Mouse (Mus musculus): ENCODE measurements at regions not wholly inside any gene's neighbourhood (a gene's known extent, or its start where the extent isn't known, plus 50 kb on each side); places are given as distances from the start of the nearest gene placed in this dataset.

DNA sequence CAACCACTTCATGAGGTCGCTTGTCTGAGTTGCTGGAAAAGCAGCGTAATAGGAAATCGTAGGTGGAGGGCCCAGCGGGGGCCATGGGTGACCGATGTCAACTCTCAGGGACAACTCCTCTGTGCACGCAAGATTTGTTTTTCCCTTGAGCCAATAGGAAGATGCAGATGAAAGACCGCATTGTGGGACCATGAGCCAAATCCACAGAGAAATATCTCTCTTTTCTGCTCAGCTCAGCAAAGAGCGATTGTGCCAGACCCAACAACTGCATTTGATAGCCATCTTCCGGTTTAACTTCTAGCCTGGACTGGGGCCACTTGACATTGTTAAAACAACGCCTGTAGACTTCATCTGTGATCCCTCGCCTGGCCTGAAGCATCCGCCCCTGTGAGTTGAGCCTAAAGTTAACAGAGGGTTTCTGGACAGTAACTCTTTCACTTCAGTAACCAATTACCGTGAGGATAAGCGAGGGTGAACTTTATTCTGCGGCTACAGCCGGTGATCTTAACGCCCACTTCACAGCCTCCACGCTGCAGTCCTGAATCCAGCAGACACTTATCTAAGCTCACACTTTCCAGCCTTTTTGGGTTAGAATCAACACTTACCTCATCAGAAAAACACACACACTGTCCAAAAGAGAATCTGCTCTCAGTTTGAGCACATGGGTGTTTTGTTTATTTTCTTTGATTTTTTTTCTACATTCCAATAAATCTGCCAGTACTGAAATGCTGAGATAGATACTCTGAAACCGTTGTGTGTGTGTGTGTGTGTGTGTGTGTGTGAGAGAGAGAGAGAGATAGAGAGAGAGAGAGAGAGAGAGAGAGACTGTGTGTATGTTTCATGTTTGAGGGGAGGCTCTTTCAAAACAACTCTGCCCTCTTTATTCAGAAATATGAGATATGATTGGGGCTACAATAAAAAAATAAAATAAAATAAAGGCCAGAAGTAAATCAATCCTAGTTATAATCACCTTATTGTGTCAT, 111.9 kb downstream of the Tomm20 start (continued):
- no peak for TF ChIP-seq NRF1 (IDR thresholded peaks at IDR 0.05; ENCODE audit: insufficient read depth, low read depth, low read length, poor library complexity, severe bottlenecking)
- no peak for TF ChIP-seq MEF2A (IDR thresholded peaks at IDR 0.05; ENCODE audit: extremely low read depth, insufficient replicate concordance, low read depth, low read length, poor library complexity, severe bottlenecking)
- 0 out of 2 replicates have a peak, but pooled peaks have one; percentile 56 for TF ChIP-seq MXI1 (IDR thresholded peaks at IDR 0.05; ENCODE audit: low read depth, low read length)
- TF ChIP-seq CHD2 (IDR thresholded peaks at IDR 0.05; ENCODE audit: low read length): no peak

DNA sequence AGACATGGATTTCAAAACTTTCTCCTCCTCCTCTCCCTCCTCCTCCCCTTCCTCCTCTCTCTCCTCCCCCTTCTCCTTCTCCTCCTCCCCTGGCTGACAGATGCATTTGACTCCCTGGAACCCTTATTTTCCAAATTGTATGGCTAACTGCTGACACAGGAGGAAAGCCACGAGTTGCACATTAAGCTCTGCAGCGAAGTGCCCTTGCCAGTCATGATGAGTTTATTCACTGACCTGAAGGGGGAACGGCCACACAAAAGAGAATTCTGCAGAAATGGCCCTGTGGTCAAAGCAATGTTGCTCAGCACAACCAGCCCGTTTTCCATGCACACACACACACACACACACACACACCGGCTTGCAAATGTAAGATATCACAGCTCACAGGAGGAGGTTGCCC, 112.6 kb downstream of the Tomm20 start:
- TF ChIP-seq MYB (IDR thresholded peaks at IDR 0.05; ENCODE audit: low read depth, low read length) (no peak), CHD2 (IDR thresholded peaks at IDR 0.05; ENCODE audit: low read length) (no peak), TCF12 (IDR thresholded peaks at IDR 0.05; ENCODE audit: low read depth, low read length) (no peak), MYC (IDR thresholded peaks at IDR 0.05; ENCODE audit: low read depth, low read length) (no peak), POLR2AphosphoS2 (IDR thresholded peaks at IDR 0.05; ENCODE audit: low read length) (no peak), EP300 (IDR thresholded peaks at IDR 0.05; ENCODE audit: low read depth in 1 of 2, low read length in 2 of 2) (no peak), TAL1 (IDR thresholded peaks at IDR 0.05; ENCODE audit: low read length) (no peak; the same call in 1 of the 2 replicates)
- H3K9ac ChIP-seq (ENCODE audit: control insufficient read depth, low read depth, low read length, poor library complexity, severe bottlenecking): peak overlapping the region; percentile 79
- no peaks in the 10 kb centered on the region; the same call in 1 of the 2 replicates for H3K79me2 ChIP-seq (ENCODE audit: control insufficient read depth, insufficient read depth, low read length, poor library complexity)
- peaks cover 0 to 46% of the 10 kb centered on the region in 2 experiments; a peak in 2 of 4 replicates for H3K36me3 ChIP-seq (ENCODE audit: control insufficient read depth in 1 of 2, insufficient read depth in 2 of 2, low read length in 2 of 2)
- H3K9me3 ChIP-seq (replicated peaks; ENCODE audit: insufficient read depth, low read length): no peaks in the 10 kb centered on the region
- DNase-seq (ENCODE audit: low read depth, low spot score): no peak
- peak overlapping the region; percentile 99 for H3K27ac ChIP-seq (ENCODE audit: control insufficient read depth, low read depth, low read length)
- H3K4me1 ChIP-seq (ENCODE audit: control insufficient read depth in 1 of 2, insufficient read depth in 2 of 2, low read length in 2 of 2): peaks cover 28 to 68% of the 10 kb centered on the region in 2 experiments
- H3K27me3 ChIP-seq (ENCODE audit: control insufficient read depth in 1 of 2, insufficient read depth in 2 of 2, low read length in 2 of 2): no peaks in the 10 kb centered on the region
- peak overlapping the region; percentile 19 to 49 for H3K4me3 ChIP-seq (ENCODE audit: control insufficient read depth in 1 of 2, insufficient read depth in 1 of 2, low read depth in 2 of 2, low read length in 2 of 2)

DNA sequence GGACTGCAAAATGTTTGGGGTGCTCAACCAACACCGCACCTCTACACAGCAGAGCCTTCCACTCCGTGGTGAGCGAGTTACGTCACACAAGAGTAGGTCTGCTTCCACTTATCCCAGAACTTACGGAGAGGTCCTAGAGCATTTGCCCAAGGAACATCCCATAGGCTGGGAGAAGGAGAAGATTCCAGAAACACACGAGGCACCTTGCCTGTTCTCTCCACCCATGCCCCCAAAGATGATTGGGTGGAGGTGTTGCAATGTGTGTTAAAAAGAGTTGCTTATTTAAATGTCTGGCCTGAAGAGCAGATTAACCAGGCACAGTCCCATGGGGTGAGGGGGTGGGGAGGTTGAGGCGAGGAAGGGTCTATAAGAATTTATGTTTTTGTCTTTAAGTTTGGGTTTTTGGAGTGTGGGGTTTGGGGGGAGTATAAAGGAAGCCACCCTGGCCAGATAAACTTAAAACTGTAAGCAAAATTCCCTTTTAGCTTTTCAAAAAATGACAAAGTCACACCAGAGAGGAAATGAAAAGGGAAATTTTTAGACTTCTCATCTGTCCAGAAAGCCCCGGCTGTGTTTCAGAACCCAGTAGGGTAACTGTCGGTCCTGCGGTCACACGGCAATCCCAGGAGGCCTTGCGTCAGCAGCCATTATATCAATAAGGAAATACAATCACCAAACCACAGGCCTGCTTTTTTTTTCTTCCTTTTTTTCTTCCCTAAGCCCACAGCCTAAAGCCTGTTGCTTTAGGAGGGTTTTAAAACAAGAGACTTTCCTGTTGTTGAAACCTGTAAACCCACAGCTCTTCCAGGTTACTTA, 113.3 kb downstream of the Tomm20 start:
- no peaks in the 10 kb centered on the region; the same call in 1 of the 2 replicates for H3K79me2 ChIP-seq (ENCODE audit: control insufficient read depth, insufficient read depth, low read length, poor library complexity)
- peaks cover 34 to 74% of the 10 kb centered on the region in 2 experiments for H3K4me1 ChIP-seq (ENCODE audit: control insufficient read depth in 1 of 2, insufficient read depth in 2 of 2, low read length in 2 of 2)
- peak overlapping the region; percentile 19 to 49 for H3K4me3 ChIP-seq (ENCODE audit: control insufficient read depth in 1 of 2, insufficient read depth in 1 of 2, low read depth in 2 of 2, low read length in 2 of 2)
- peak; percentile 95 for DNase-seq (ENCODE audit: low read depth, low spot score)
- peaks cover 0 to 52% of the 10 kb centered on the region in 2 experiments; a peak in 2 of 4 replicates for H3K36me3 ChIP-seq (ENCODE audit: control insufficient read depth in 1 of 2, insufficient read depth in 2 of 2, low read length in 2 of 2)
- H3K9ac ChIP-seq (ENCODE audit: control insufficient read depth, low read depth, low read length, poor library complexity, severe bottlenecking): peak overlapping the region; percentile 79
- peak overlapping the region; percentile 99 for H3K27ac ChIP-seq (ENCODE audit: control insufficient read depth, low read depth, low read length)
- no peaks in the 10 kb centered on the region for H3K27me3 ChIP-seq (ENCODE audit: control insufficient read depth in 1 of 2, insufficient read depth in 2 of 2, low read length in 2 of 2)
- H3K9me3 ChIP-seq (replicated peaks; ENCODE audit: insufficient read depth, low read length): no peaks in the 10 kb centered on the region
- TF ChIP-seq POLR2A (IDR thresholded peaks at IDR 0.05; ENCODE audit: control insufficient read depth in 1 of 2, insufficient read depth in 1 of 2, low read depth in 1 of 2, low read length in 2 of 2, poor library complexity in 1 of 2) (peak; percentile 36 to 72; a peak in 3 of 4 replicates), ELF1 (IDR thresholded peaks at IDR 0.05; ENCODE audit: low read depth, low read length) (peak; percentile 83), MAX (IDR thresholded peaks at IDR 0.05; ENCODE audit: low read length) (peak; percentile 48; the same call in 1 of the 2 replicates), USF1 (IDR thresholded peaks at IDR 0.05; ENCODE audit: low read depth, low read length) (peak; percentile 32; the same call in 1 of the 2 replicates), MEF2A (IDR thresholded peaks at IDR 0.05; ENCODE audit: extremely low read depth, insufficient replicate concordance, low read depth, low read length, poor library complexity, severe bottlenecking) (no peak), HCFC1 (IDR thresholded peaks at IDR 0.05; ENCODE audit: low read depth, low read length) (peak; percentile 78), MXI1 (IDR thresholded peaks at IDR 0.05; ENCODE audit: low read depth, low read length) (peak; percentile 51), MAFK (IDR thresholded peaks at IDR 0.05; ENCODE audit: borderline replicate concordance, low read depth, low read length) (no peak; the same call in 1 of the 2 replicates), UBTF (IDR thresholded peaks at IDR 0.05; ENCODE audit: borderline replicate concordance, insufficient read depth, low read depth, low read length) (no peak), SIN3A (IDR thresholded peaks at IDR 0.05; ENCODE audit: low read length) (peak; percentile 88), CTCF (IDR thresholded peaks at IDR 0.05 in 2 of 3, conservative IDR thresholded peaks at IDR 0.05 in 1 of 3; ENCODE audit: control insufficient read depth in 1 of 3, insufficient read depth in 1 of 3, low read depth in 2 of 3, low read length in 3 of 3, poor library complexity in 1 of 3, severe bottlenecking in 1 of 3) (no peak), ZKSCAN1 (IDR thresholded peaks at IDR 0.05; ENCODE audit: low read depth, low read length) (peak; percentile 5; the same call in 1 of the 2 replicates), ZC3H11A (IDR thresholded peaks at IDR 0.05; ENCODE audit: low read depth, low read length) (no peak), KAT2A (conservative IDR thresholded peaks at IDR 0.05; ENCODE audit: low read depth, low read length) (no peak; the same call in 1 of the 2 replicates), RCOR1 (IDR thresholded peaks at IDR 0.05; ENCODE audit: low read depth, low read length) (peak; percentile 69; the same call in 1 of the 2 replicates), SMC3 (IDR thresholded peaks at IDR 0.05; ENCODE audit: low read depth, low read length) (no peak)
